Mouse (Mus musculus) naive thymus-derived CD4-positive, alpha-beta T cell, adult 2 months (primary cell): Measurements from ENCODE around the gene Smyd4.

ENCODE experiments used
- DNase-seq: peaks from one replicate; pipeline ENCODE4 v3.0.0-alpha.2; 2011; ENCODE audit warnings: low read depth

Smyd4 gene

GRCm38 (mm10) chr11:75452812-75453557 lies 104.8 kb downstream of the Smyd4 start:
- no peak for DNase-seq

- DNase-seq = peak; percentile 88
Observed at GRCm38 (mm10) chr11:75453991-75454930, 106.0 kb downstream of the Smyd4 start, which contains the start of gene Wdr81. Gene Wdr81 (minus strand): TSS chr11:75454717.
